Mouse (Mus musculus): ENCODE measurements around the gene Exosc7. TPM values are rescaled to one million over a fixed set of nuclear protein-coding genes. Genes with fewer than 3 reads are reported as not detected.

Gene Exosc7
- total RNA-seq, 2 experiments from 2014 or later, result 33.2 to 41.3 TPM

- DNase-seq, result no peak
Observed at GRCm38 (mm10) chr9:123185546-123185945, 72.5 kb downstream of the Exosc7 start.

Other genes with a start within 250 kb of the Exosc7 start
- 100 to 1,000 TPM in 1 of 2 experiments, 10 to 100 TPM in 1; 93.8 to 116 TPM for gene Zfp445, start 247.2 kb upstream of the Exosc7 start, total RNA-seq (2021)
- 1 to 10 TPM; 5.4 to 9.8 TPM for gene Zkscan7, start 227.5 kb upstream of the Exosc7 start, total RNA-seq (2021)
- 1 to 10 TPM; 4.5 to 5.4 TPM for gene Zfp105, start 190.1 kb upstream of the Exosc7 start, total RNA-seq (2021)
- 10 to 100 TPM; 19.3 to 24.7 TPM for gene 1110059G10Rik, start 162.2 kb upstream of the Exosc7 start, total RNA-seq (2021)
- gene Kif15, start 162.2 kb upstream of the Exosc7 start, total RNA-seq (2021), result 1 to 10 TPM; 1.9 to 2.0 TPM
- gene Tmem42, start 91.9 kb upstream of the Exosc7 start, total RNA-seq (2021), result 10 to 100 TPM; 19.7 to 23.2 TPM
- 1 to 10 TPM in 1 of 2 experiments, under 1 TPM in 1; 0.79 to 1.1 TPM for gene Tgm4, start 78.5 kb upstream of the Exosc7 start, total RNA-seq (2021)
- gene Zdhhc3, start within 50 bp of the Exosc7 start, total RNA-seq (2021), result 10 to 100 TPM; 64.2 to 80.4 TPM
- 10 to 100 TPM; 30.4 to 58.6 TPM for gene Clec3b, start 37.7 kb downstream of the Exosc7 start, total RNA-seq (2021)
- under 1 TPM in 1 of 2 experiments, not detected in 1; 0.13 TPM for gene Cdcp1, start 102.8 kb downstream of the Exosc7 start, total RNA-seq (2021)
- gene Tmem158, start 147.5 kb downstream of the Exosc7 start, total RNA-seq (2021), result 10 to 100 TPM in 1 of 2 experiments, 1 to 10 TPM in 1; 9.3 to 10.2 TPM

All from adrenal gland, postnatal 36 days (tissue).